Mouse (Mus musculus) thymus, adult 2 months (tissue): ENCODE results near the gene Olfr433. TPM values are rescaled to one million over a fixed set of nuclear protein-coding genes. Genes with fewer than 3 reads are reported as not detected.
"Not testable (repeated sequence)": the region's sequence is repeated elsewhere in the genome, so short reads cannot be mapped to it uniquely, and the experiment has no call there.

Experiments used
- DNase-seq: peaks from one replicate; pipeline ENCODE4 v3.0.0; 2021
- H3K27ac ChIP-seq: fragments of 200-500 bp; 2 replicates; pipeline ENCODE4 v1.5.1; 2012; ENCODE audit warnings: low read length, control low read depth; ENCODE audit not compliant: control insufficient read depth, insufficient read depth
- H3K27me3 ChIP-seq: fragments of 200-500 bp; 2 replicates; pipeline ENCODE4 v1.6.1; 2012; ENCODE audit warnings: mild to moderate bottlenecking, low read length, moderate library complexity, mixed read lengths; ENCODE audit not compliant: control insufficient read depth, insufficient read depth
- H3K36me3 ChIP-seq: fragments of 200-500 bp; 2 replicates; pipeline ENCODE4 v1.6.1; 2012; ENCODE audit warnings: mild to moderate bottlenecking, low read length, moderate library complexity; ENCODE audit not compliant: control insufficient read depth, insufficient read depth
- H3K4me1 ChIP-seq: fragments of 200-500 bp; replicated peaks from 2 replicates; pipeline ENCODE4 v1.6.1; 2012; ENCODE audit warnings: low read length; ENCODE audit not compliant: control insufficient read depth, insufficient read depth
- H3K4me3 ChIP-seq: fragments of 200-500 bp; 2 replicates; pipeline ENCODE4 v1.5.1; 2012; ENCODE audit warnings: mild to moderate bottlenecking, low read length, control low read depth, moderate library complexity; ENCODE audit not compliant: control insufficient read depth, insufficient read depth
- CTCF ChIP-seq: fragments of 200-500 bp; IDR thresholded peaks from 2 replicates; pipeline ENCODE4 v1.5.1; 2012; ENCODE audit warnings: mild to moderate bottlenecking, control low read depth, low read length, moderate library complexity, borderline replicate concordance; ENCODE audit not compliant: control insufficient read depth, poor library complexity, insufficient read depth; ENCODE audit errors: extremely low read depth
- POLR2A ChIP-seq: fragments of 200-500 bp; IDR thresholded peaks from 2 replicates; pipeline ENCODE4 v1.6.1; 2012; ENCODE audit warnings: mild to moderate bottlenecking, low read length, control low read depth, moderate library complexity; ENCODE audit not compliant: control insufficient read depth, poor library complexity, insufficient read depth; ENCODE audit errors: extremely low read depth
- WGBS: fragments of 180-500 bp; shearing (Covaris S2); methylation state at CpG from one replicate; pipeline ENCODE4 v1.1.7; 2018; 5-methylcytosine and 5-hydroxymethylcytosine counted together
- polyA plus RNA-seq: library from polyadenylated mRNA; depleted of rRNA; stranded (reverse); fragments of >200 nt; gene quantifications from 2 replicates; pipeline ENCODE4 v1.2.3, GENCODE M21; 2012; rRNA removed

Gene Olfr433
- polyA plus RNA-seq: 0.61 and 0.89 TPM in 2 replicates

- H3K4me3 ChIP-seq: no peak within 1 kb of the TSS
- DNase-seq: peak; percentile 11
- TF ChIP-seq POLR2A (no peak), CTCF (no peak)
- no peak within 1 kb of the TSS for H3K27ac ChIP-seq
- H3K36me3 ChIP-seq: no peaks in the 10 kb centered on the region
- H3K27me3 ChIP-seq: no peaks in the 10 kb centered on the region
- H3K4me1 ChIP-seq: peaks cover 2% of the 10 kb centered on the region; the same call in 1 of the 2 replicates
- 52% methylated on average over 7 of the region's 7 CpGs for WGBS
Measured at GRCm38 (mm10) chr1:174040523-174041177, at the start of gene Olfr433. Gene Olfr433 (plus strand): TSS chr1:174040705.

- Histone ChIP-seq H3K27me3 (no peaks in the 10 kb centered on the region), H3K36me3 (no peaks in the 10 kb centered on the region), H3K4me3 (no peak overlapping the region), H3K27ac (no peak overlapping the region), H3K4me1 (no peaks in the 10 kb centered on the region)
- DNase-seq: no peak
- WGBS: 95% methylated on average over 4 of the region's 4 CpGs
- TF ChIP-seq CTCF: no peak
- no peak for TF ChIP-seq POLR2A
Measured at GRCm38 (mm10) chr1:173995003-173995402, 45.5 kb upstream of the Olfr433 start.

- DNase-seq, H3K4me1 ChIP-seq, H3K27me3 ChIP-seq, H3K36me3 ChIP-seq, H3K27ac ChIP-seq, H3K4me3 ChIP-seq: not testable (repeated sequence)
- 11% methylated on average over 2 of the region's 3 CpGs for WGBS
Measured at GRCm38 (mm10) chr1:174004352-174005109, 36.0 kb upstream of the Olfr433 start.

- not testable (repeated sequence) for H3K27ac ChIP-seq, H3K4me3 ChIP-seq, H3K27me3 ChIP-seq, H3K4me1 ChIP-seq, DNase-seq, H3K36me3 ChIP-seq
Measured at GRCm38 (mm10) chr1:174007050-174007449, 33.5 kb upstream of the Olfr433 start.

GRCm38 (mm10) chr1:174031698-174032097 lies 8.8 kb upstream of the Olfr433 start, which contains the start of gene Ifi205:
Gene Ifi205 (minus strand): TSS chr1:174031810.
- no peak within 1 kb of the TSS for H3K27ac ChIP-seq
- no peak for DNase-seq

GRCm38 (mm10) chr1:174035841-174036240 lies 4.7 kb upstream of the Olfr433 start:
- no peaks in the 10 kb centered on the region for H3K27me3 ChIP-seq
- 90% methylated on average over 4 of the region's 4 CpGs for WGBS

More at GRCm38 (mm10) chr1:174031698-174032097, 8.8 kb upstream of the Olfr433 start, which contains the start of gene Ifi205:
- Histone ChIP-seq H3K27me3 (no peaks in the 10 kb centered on the region), H3K4me3 (no peak within 1 kb of the TSS), H3K36me3 (no peaks in the 10 kb centered on the region), H3K4me1 (no peaks in the 10 kb centered on the region)
- 42% methylated on average over 1 of the region's 1 CpGs for WGBS
- no peak for TF ChIP-seq POLR2A
- no peak for TF ChIP-seq CTCF

GRCm38 (mm10) chr1:174038480-174038879 lies 2.0 kb upstream of the Olfr433 start:
- Histone ChIP-seq H3K36me3 (no peaks in the 10 kb centered on the region), H3K4me1 (peaks cover 2% of the 10 kb centered on the region; the same call in 1 of the 2 replicates), H3K27ac (no peak overlapping the region), H3K27me3 (no peaks in the 10 kb centered on the region), H3K4me3 (no peak overlapping the region)
- no peak for TF ChIP-seq POLR2A
- no peak for TF ChIP-seq CTCF
- no peak for DNase-seq
- WGBS: 94% methylated on average over 3 of the region's 3 CpGs

More at GRCm38 (mm10) chr1:174035841-174036240, 4.7 kb upstream of the Olfr433 start:
- Histone ChIP-seq H3K27ac (no peak overlapping the region), H3K4me3 (no peak overlapping the region), H3K36me3 (no peaks in the 10 kb centered on the region), H3K4me1 (peaks cover 2% of the 10 kb centered on the region; the same call in 1 of the 2 replicates)
- DNase-seq: no peak
- TF ChIP-seq POLR2A: no peak
- no peak for TF ChIP-seq CTCF

- WGBS: 84% methylated on average over 12 of the region's 12 CpGs
- H3K4me1 ChIP-seq, H3K27ac ChIP-seq, DNase-seq, H3K27me3 ChIP-seq, H3K4me3 ChIP-seq, H3K36me3 ChIP-seq: not testable (repeated sequence)
Measured at GRCm38 (mm10) chr1:174042091-174042884, 1.8 kb downstream of the Olfr433 start.
